Mouse (Mus musculus) gastrocnemius, postnatal 4 days (tissue): ENCODE results near the gene Cdon. TPM values are rescaled to one million over a fixed set of nuclear protein-coding genes. Genes with fewer than 3 reads are reported as not detected.

ENCODE experiments used
- DNase-seq, 2 experiments: peaks; one replicate each; pipeline ENCODE4 v3.0.0; 2021 to 2022; ENCODE audit warnings: low spot score in 2 of 2, mixed read lengths in 2 of 2
- total RNA-seq, 2 experiments: library from RNA; stranded (reverse); gene quantifications; 2 replicates each; pipeline ENCODE4 v1.2.3; 2021

The Cdon gene
- total RNA-seq, 2 experiments from 2014 or later = 62.0 to 63.2 TPM

- no peak for DNase-seq
Measured at GRCm38 (mm10) chr9:35535876-35536275, 114.9 kb downstream of the Cdon start.

DNA sequence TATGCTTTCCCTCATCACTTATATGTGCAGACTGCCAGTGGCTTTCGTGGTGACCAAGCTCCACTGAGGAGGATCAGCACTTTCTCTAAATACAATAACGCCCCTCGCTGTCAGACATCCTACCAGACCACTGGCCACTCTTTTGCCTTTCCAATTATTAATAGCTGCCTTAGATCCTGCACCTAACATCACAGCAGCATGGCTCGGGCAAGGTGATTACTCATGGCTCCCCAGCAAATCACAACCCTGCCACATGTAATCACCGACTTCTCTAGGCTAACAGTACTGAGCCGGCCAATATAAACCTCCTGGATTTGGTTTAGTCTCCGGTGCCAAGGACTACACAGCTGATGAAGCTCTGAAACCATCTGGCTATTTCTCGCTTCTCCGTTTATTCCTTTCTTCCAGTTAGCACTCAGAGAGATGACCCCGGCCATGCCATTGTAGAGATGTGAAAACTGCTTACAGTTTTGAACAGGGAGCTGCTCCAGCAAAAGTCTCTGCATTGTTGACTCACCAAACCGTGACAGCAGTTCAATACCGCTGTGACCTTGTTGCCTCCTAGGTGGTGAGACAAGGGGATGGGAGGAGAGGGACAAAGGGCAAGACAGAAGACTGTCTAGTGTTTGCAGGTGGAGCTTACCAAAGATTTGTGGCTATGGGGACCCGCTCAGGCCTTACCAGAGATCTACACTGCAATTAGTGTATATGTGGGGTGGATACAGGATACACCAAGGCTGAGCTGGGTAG, 118.2 kb downstream of the Cdon start:
- no peak for DNase-seq

GRCm38 (mm10) chr9:35541024-35541423, 120.1 kb downstream of the Cdon start:
- no peak for DNase-seq

- DNase-seq = peak; percentile 68 to 81
Measured at GRCm38 (mm10) chr9:35541488-35541887, 120.6 kb downstream of the Cdon start.

GRCm38 (mm10) chr9:35541941-35542340, 121.0 kb downstream of the Cdon start:
- no peak for DNase-seq

DNA sequence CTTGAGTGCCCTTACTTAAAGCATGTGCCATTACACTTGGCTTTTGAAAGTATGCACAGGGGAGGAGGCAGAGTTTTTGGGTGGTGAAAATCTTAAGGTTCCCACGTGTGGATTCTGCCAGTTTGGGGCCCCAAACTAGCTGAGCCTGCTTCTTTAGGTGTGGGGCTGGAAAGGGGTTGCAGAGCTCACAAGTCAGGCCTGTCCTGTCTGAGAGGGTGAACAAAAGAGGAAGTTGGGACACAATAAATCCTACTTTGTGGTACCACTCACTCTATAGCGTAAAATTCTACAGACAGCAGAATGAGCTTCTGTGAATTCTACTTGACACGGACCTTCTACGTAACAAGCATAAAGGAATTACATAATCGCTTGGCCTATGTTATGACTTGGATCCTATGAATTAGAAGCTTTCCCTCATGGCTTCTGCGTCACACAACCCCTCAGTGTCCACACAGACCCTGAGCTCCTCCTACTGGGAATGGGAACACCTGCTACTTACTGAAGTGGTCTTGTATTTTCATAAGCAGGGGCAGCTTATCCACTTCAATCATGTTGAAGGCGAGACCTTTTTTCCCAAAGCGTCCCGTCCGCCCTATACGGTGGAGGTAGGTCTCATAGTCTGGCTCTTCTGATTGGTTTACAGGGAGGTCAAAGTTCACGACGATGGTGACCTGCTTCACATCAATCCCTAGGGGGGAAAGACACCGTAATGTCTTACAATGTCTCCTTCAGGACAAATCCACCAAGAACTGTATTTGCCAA, 122.4 kb downstream of the Cdon start:
- no peak for DNase-seq

DNA sequence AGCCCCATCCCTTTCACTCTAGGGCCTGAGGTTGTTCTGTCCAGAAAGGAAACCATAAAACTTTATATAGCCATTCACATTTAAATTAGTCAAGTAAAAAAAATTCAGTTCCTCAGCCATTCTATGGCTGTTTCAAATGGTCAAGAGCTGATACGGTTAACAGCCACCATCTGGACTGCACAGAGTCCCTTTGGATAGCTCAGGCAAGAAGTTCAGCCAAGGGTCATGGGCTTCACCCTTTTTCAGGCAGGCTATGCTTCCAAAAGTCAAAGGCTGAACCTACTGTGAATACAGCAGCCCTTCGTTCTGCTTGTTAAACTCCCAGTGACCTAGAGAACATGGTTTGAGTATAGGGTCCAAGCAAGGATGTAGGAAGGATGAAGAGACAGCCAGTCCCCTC, 123.7 kb downstream of the Cdon start:
- no peak for DNase-seq

GRCm38 (mm10) chr9:35545704-35546103, 124.8 kb downstream of the Cdon start:
- no peak for DNase-seq

DNA sequence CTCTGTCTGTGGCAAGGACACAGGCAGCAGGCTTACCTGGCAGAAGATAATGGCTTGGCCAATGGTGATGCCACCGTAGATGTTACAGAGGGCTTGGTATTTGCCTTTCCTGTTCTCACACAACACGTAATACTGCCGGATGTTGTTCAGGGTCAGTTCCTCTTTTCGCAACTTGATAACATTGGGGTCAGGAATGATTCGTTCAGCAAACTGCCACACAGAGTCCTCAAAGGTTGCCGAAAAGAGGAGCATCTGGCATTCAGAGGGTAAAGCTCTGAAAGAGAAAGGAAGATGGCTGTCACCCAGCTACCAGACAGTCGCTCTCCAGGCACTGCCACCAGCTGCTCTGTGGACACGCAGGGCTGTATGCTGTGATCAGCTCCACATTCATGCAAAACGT, 125.8 kb downstream of the Cdon start:
- no peak for DNase-seq

- DNase-seq = no peak
Measured at GRCm38 (mm10) chr9:35548455-35548854, 127.5 kb downstream of the Cdon start.

DNA sequence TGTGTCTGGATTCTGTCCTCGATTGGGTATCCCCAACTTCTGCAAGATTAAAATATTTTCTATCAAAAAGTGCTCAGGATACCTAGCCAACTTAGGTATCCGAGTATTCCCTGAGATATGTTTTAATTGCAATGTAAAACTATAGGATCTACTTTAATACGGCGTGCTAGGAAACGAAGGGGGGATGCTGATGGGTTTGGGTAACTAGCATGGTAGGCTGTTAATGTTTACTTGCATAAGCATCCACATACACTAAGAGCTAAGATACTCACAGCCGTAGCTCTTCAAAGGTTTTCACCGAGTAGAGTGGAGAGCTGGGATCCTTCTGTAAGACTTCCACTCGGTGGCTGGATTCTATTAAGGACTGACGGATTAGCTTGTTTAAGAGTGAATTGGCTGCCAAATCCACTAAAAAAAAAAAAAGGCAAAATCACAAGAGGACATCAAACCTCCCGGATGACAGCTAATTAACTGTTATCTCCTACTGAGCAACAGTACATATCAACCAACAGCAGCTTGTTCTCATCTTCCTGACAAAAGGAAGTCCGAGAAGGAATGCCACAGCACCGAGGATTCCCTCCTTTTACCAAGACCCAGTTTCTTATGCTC, 135.7 kb downstream of the Cdon start:
- DNase-seq = no peak

Other genes with a start within 250 kb of the Cdon start
- 10 to 100 TPM; 17.6 to 21.1 TPM for gene Dcps, start 245.1 kb upstream of the Cdon start, total RNA-seq
- 100 to 1,000 TPM; 113 to 118 TPM for gene Srpr, start 221.0 kb upstream of the Cdon start, total RNA-seq
- gene Tirap, start 220.8 kb upstream of the Cdon start, total RNA-seq = 10 to 100 TPM; 11.0 to 11.6 TPM
- gene Foxred1, start 210.1 kb upstream of the Cdon start, total RNA-seq = 10 to 100 TPM; 33.9 to 39.8 TPM
- 10 to 100 TPM; 23.7 to 26.8 TPM for gene Fam118b, start 153.3 kb upstream of the Cdon start, total RNA-seq
- gene Rpusd4, start 153.3 kb upstream of the Cdon start, total RNA-seq = 10 to 100 TPM in 1 of 2 experiments, 1 to 10 TPM in 1; 9.4 to 11.2 TPM
- gene Gm1113, start 97.1 kb downstream of the Cdon start, total RNA-seq = not detected
- gene Ddx25, start 137.4 kb downstream of the Cdon start, total RNA-seq = under 1 TPM; 0.10 to 0.15 TPM
- gene Pus3, start 137.5 kb downstream of the Cdon start, total RNA-seq = 10 to 100 TPM in 1 of 2 experiments, 1 to 10 TPM in 1; 9.0 to 11.8 TPM
- gene Pate2, start 149.2 kb downstream of the Cdon start, total RNA-seq = under 1 TPM; 0.21 to 0.42 TPM
- gene Hyls1, start 149.3 kb downstream of the Cdon start, total RNA-seq = 1 to 10 TPM; 3.0 to 4.1 TPM
- not detected for gene Pate4, start 190.8 kb downstream of the Cdon start, total RNA-seq
- gene Pate3, start 227.1 kb downstream of the Cdon start, total RNA-seq = not detected